Mouse (Mus musculus) E14TG2a.4 (cell line): ENCODE data around the gene Ppp1r13b.

Experiments
- H3K27me3 ChIP-seq: 2 replicates; pipeline ENCODE4 v1.6.1; 2014; ENCODE audit warnings: low read length, control low read depth; ENCODE audit not compliant: insufficient read depth
- H3K36me3 ChIP-seq: 2 replicates; pipeline ENCODE4 v1.6.1; 2014; ENCODE audit warnings: low read length, control low read depth; ENCODE audit not compliant: insufficient read depth
- H3K4me1 ChIP-seq: replicated peaks from 2 replicates; pipeline ENCODE4 v1.6.1; 2014; ENCODE audit warnings: low read depth, low read length, control low read depth
- H3K4me3 ChIP-seq: replicated peaks from 2 replicates; pipeline ENCODE4 v1.5.1; 2014; ENCODE audit warnings: mild to moderate bottlenecking, low read length
- H3K9me3 ChIP-seq: 2 replicates; pipeline ENCODE4 v1.6.1; 2014; ENCODE audit warnings: low read length, control low read depth
- CTCF ChIP-seq: conservative IDR thresholded peaks from 2 replicates; pipeline ENCODE4 v1.5.1; 2014; ENCODE audit warnings: low read length
- NANOG ChIP-seq: IDR thresholded peaks from 2 replicates; pipeline ENCODE4 v1.6.1; 2014; ENCODE audit warnings: borderline replicate concordance, low read length, mixed read lengths
- POU5F1 ChIP-seq: IDR thresholded peaks from 2 replicates; pipeline ENCODE4 v1.6.1; 2014; ENCODE audit warnings: low read length, borderline replicate concordance

Gene Ppp1r13b

GRCm38 (mm10) chr12:111896908-111897661, 10.8 kb downstream of the Ppp1r13b start:
- Histone ChIP-seq H3K4me3 (no peak overlapping the region), H3K4me1 (0 out of 2 replicates have a peak, but pooled peaks cover 6% of the 10 kb centered on the region), H3K9me3 (no peaks in the 10 kb centered on the region), H3K27me3 (no peaks in the 10 kb centered on the region), H3K36me3 (no peaks in the 10 kb centered on the region)
- TF ChIP-seq POU5F1: no peak
- no peak for TF ChIP-seq NANOG
- no peak for TF ChIP-seq CTCF

- Histone ChIP-seq H3K27me3 (no peaks in the 10 kb centered on the region), H3K36me3 (no peaks in the 10 kb centered on the region), H3K9me3 (no peaks in the 10 kb centered on the region), H3K4me3 (no peak overlapping the region), H3K4me1 (0 out of 2 replicates have a peak, but pooled peaks cover 6% of the 10 kb centered on the region)
- TF ChIP-seq POU5F1: no peak
- TF ChIP-seq NANOG: no peak
- TF ChIP-seq CTCF: no peak
Observed at GRCm38 (mm10) chr12:111894082-111894481, 13.8 kb downstream of the Ppp1r13b start.

- Histone ChIP-seq H3K4me3 (no peak overlapping the region), H3K9me3 (no peaks in the 10 kb centered on the region), H3K27me3 (no peaks in the 10 kb centered on the region), H3K36me3 (no peaks in the 10 kb centered on the region), H3K4me1 (0 out of 2 replicates have a peak, but pooled peaks cover 6% of the 10 kb centered on the region)
- no peak for TF ChIP-seq NANOG
- TF ChIP-seq POU5F1: no peak
- TF ChIP-seq CTCF: no peak
Observed at GRCm38 (mm10) chr12:111892981-111893380, 14.9 kb downstream of the Ppp1r13b start.

- TF ChIP-seq POU5F1 (no peak), NANOG (no peak), CTCF (no peak)
- no peak overlapping the region for H3K4me3 ChIP-seq
- no peaks in the 10 kb centered on the region for H3K9me3 ChIP-seq
- no peaks in the 10 kb centered on the region for H3K27me3 ChIP-seq
- H3K36me3 ChIP-seq: no peaks in the 10 kb centered on the region
- 0 out of 2 replicates have a peak, but pooled peaks cover 3% of the 10 kb centered on the region for H3K4me1 ChIP-seq
Observed at GRCm38 (mm10) chr12:111891800-111892199, 16.1 kb downstream of the Ppp1r13b start.

- H3K4me3 ChIP-seq: no peak overlapping the region
- no peaks in the 10 kb centered on the region for H3K36me3 ChIP-seq
- TF ChIP-seq POU5F1 (no peak), NANOG (no peak), CTCF (no peak)
- H3K27me3 ChIP-seq: no peaks in the 10 kb centered on the region
- H3K9me3 ChIP-seq: no peaks in the 10 kb centered on the region
- no peaks in the 10 kb centered on the region for H3K4me1 ChIP-seq
Observed at GRCm38 (mm10) chr12:111889251-111889650, 18.7 kb downstream of the Ppp1r13b start.

- Histone ChIP-seq H3K36me3 (no peaks in the 10 kb centered on the region), H3K27me3 (no peaks in the 10 kb centered on the region), H3K4me1 (no peaks in the 10 kb centered on the region), H3K9me3 (no peaks in the 10 kb centered on the region), H3K4me3 (no peak overlapping the region)
- no peak for TF ChIP-seq CTCF
- no peak for TF ChIP-seq NANOG
- no peak for TF ChIP-seq POU5F1
Observed at GRCm38 (mm10) chr12:111888303-111888864, 19.5 kb downstream of the Ppp1r13b start.

GRCm38 (mm10) chr12:111887005-111887404, 20.9 kb downstream of the Ppp1r13b start:
- H3K36me3 ChIP-seq: no peaks in the 10 kb centered on the region

GRCm38 (mm10) chr12:111882852-111883251, 25.1 kb downstream of the Ppp1r13b start:
- H3K36me3 ChIP-seq: no peaks in the 10 kb centered on the region
- H3K9me3 ChIP-seq: no peaks in the 10 kb centered on the region
- no peaks in the 10 kb centered on the region for H3K4me1 ChIP-seq
- no peak overlapping the region for H3K4me3 ChIP-seq
- no peaks in the 10 kb centered on the region for H3K27me3 ChIP-seq
- TF ChIP-seq POU5F1 (no peak), CTCF (no peak)

More at GRCm38 (mm10) chr12:111887005-111887404, 20.9 kb downstream of the Ppp1r13b start:
- H3K4me1 ChIP-seq: no peaks in the 10 kb centered on the region
- H3K4me3 ChIP-seq: no peak overlapping the region
- H3K9me3 ChIP-seq: no peaks in the 10 kb centered on the region
- H3K27me3 ChIP-seq: no peaks in the 10 kb centered on the region
- TF ChIP-seq CTCF: no peak
- no peak for TF ChIP-seq NANOG
- TF ChIP-seq POU5F1: no peak
